Mouse (Mus musculus): Measurements from ENCODE around the gene Cops9. TPM values are rescaled to one million over a fixed set of nuclear protein-coding genes. Genes with fewer than 3 reads are reported as not detected.

Gene Cops9
- polyA plus RNA-seq, 1 experiment: 258 TPM

DNA sequence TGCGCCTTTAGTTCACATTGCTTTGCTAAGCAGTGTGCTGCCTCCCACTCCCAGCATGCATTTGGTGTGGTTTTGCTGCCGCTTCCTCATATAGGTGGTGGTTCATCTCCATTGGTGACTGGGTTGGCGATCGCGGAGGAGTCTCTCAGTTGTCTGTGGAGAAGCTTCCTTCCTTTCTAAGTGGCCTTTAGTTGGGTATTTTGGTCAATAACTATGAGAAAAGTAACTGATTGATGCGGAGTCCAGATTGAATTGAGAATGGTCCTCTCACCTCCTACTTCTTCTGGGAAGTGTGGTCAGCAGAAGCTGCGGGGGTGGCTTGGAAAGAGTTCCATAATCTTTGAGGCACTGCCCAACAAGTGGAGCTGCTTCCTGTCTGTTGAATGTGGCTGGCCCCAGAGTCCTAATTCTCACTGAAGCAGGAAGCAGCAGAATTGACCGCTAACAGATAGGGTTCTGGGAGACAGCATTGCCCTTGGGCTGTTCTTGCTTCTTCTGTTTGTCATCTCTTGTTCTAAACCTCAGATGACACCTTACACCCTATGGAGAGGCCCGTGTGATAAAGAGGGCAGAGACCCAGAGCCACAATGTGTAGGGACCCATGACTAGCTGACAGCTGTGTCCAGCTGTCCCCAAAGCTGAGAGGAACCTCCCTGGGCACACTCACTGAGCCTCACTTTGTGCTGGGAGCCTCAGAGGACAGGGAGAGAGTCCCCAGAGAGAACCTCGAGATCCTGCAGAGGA is 34.3 kb upstream of the Cops9 start:
- Histone ChIP-seq H3K27ac (ENCODE audit: control insufficient read depth, insufficient read depth, low read depth, low read length) (no peak overlapping the region), H3K27me3 (ENCODE audit: control insufficient read depth, insufficient read depth, low read length) (no peaks in the 10 kb centered on the region), H3K4me1 (ENCODE audit: control insufficient read depth, insufficient read depth, low read length) (no peaks in the 10 kb centered on the region), H3K4me3 (ENCODE audit: control insufficient read depth, low read depth, low read length) (no peak overlapping the region), H3K36me3 (ENCODE audit: control insufficient read depth, insufficient read depth, low read length) (no peaks in the 10 kb centered on the region)
- no peak for TF ChIP-seq POLR2A (IDR thresholded peaks at IDR 0.05; ENCODE audit: control insufficient read depth, low read depth, low read length)
- TF ChIP-seq CTCF (IDR thresholded peaks at IDR 0.05; ENCODE audit: control insufficient read depth, insufficient read depth, insufficient replicate concordance, low read depth, low read length): no peak

DNA sequence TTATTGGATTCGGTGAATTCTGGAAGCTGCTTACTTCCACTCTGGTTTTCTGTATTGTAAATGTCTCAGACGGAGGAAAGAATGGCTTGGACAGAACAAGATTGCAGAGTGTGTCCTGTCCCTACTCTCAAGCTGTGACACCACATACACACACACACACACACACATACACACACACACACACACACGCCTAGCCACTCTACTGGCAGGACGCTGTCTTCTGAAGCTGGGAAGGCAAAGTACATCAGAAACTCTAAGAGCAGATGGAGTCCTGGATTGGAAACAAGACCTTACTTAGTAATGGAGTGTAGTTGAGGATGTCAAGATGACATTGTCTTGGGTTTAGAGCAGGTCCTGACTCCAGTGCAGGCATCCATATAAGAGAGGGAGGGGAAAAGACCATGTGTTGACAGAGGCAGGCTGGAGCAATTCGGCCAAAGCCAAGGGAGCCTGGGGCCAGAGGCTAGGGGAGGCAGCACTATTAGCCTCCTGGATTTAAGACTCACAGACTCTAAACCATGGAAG is 31.5 kb upstream of the Cops9 start:
- TF ChIP-seq CTCF (IDR thresholded peaks at IDR 0.05; ENCODE audit: control insufficient read depth, insufficient read depth, insufficient replicate concordance, low read depth, low read length) (no peak), POLR2A (IDR thresholded peaks at IDR 0.05; ENCODE audit: control insufficient read depth, low read depth, low read length) (no peak)
- no peak overlapping the region for H3K4me3 ChIP-seq (ENCODE audit: control insufficient read depth, low read depth, low read length)
- H3K27me3 ChIP-seq (ENCODE audit: control insufficient read depth, insufficient read depth, low read length): no peaks in the 10 kb centered on the region
- no peaks in the 10 kb centered on the region for H3K36me3 ChIP-seq (ENCODE audit: control insufficient read depth, insufficient read depth, low read length)
- no peak overlapping the region for H3K27ac ChIP-seq (ENCODE audit: control insufficient read depth, insufficient read depth, low read depth, low read length)
- no peaks in the 10 kb centered on the region for H3K4me1 ChIP-seq (ENCODE audit: control insufficient read depth, insufficient read depth, low read length)

GRCm38 (mm10) chr1:92671326-92671725 is 29.5 kb upstream of the Cops9 start:
- TF ChIP-seq CTCF (IDR thresholded peaks at IDR 0.05; ENCODE audit: control insufficient read depth, insufficient read depth, insufficient replicate concordance, low read depth, low read length) (no peak), POLR2A (IDR thresholded peaks at IDR 0.05; ENCODE audit: control insufficient read depth, low read depth, low read length) (no peak)
- Histone ChIP-seq H3K27ac (ENCODE audit: control insufficient read depth, insufficient read depth, low read depth, low read length) (no peak overlapping the region), H3K4me3 (ENCODE audit: control insufficient read depth, low read depth, low read length) (no peak overlapping the region), H3K27me3 (ENCODE audit: control insufficient read depth, insufficient read depth, low read length) (no peaks in the 10 kb centered on the region), H3K4me1 (ENCODE audit: control insufficient read depth, insufficient read depth, low read length) (no peaks in the 10 kb centered on the region; the same call in 1 of the 2 replicates), H3K36me3 (ENCODE audit: control insufficient read depth, insufficient read depth, low read length) (no peaks in the 10 kb centered on the region)

DNA sequence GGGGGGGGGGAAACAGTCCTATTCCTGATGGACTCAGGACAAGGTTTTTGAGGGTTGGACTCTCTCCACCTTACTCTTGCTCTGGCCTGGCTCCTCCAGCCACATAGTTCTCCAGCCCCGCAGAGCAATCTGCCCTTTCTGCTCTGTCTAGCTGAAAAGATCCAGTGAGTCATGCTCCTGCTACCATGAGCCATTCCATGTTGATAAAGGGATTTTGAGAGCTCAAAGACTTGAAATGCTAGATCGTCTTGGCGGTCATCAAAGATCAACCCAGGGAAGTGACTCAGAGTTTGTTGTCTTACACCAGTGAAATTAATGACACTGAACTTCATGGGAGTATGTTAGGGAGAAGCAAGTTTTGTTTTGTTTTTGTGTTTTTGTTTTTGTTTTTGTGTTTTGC is 27.6 kb upstream of the Cops9 start:
- Histone ChIP-seq H3K27me3 (ENCODE audit: control insufficient read depth, insufficient read depth, low read length) (no peaks in the 10 kb centered on the region), H3K4me1 (ENCODE audit: control insufficient read depth, insufficient read depth, low read length) (no peaks in the 10 kb centered on the region; the same call in 1 of the 2 replicates), H3K36me3 (ENCODE audit: control insufficient read depth, insufficient read depth, low read length) (no peaks in the 10 kb centered on the region), H3K4me3 (ENCODE audit: control insufficient read depth, low read depth, low read length) (no peak overlapping the region), H3K27ac (ENCODE audit: control insufficient read depth, insufficient read depth, low read depth, low read length) (no peak overlapping the region)
- TF ChIP-seq CTCF (IDR thresholded peaks at IDR 0.05; ENCODE audit: control insufficient read depth, insufficient read depth, insufficient replicate concordance, low read depth, low read length) (no peak), POLR2A (IDR thresholded peaks at IDR 0.05; ENCODE audit: control insufficient read depth, low read depth, low read length) (no peak)

- Histone ChIP-seq H3K27ac (ENCODE audit: control insufficient read depth, insufficient read depth, low read depth, low read length) (no peak overlapping the region), H3K27me3 (ENCODE audit: control insufficient read depth, insufficient read depth, low read length) (no peaks in the 10 kb centered on the region), H3K4me1 (ENCODE audit: control insufficient read depth, insufficient read depth, low read length) (no peaks in the 10 kb centered on the region; the same call in 1 of the 2 replicates), H3K4me3 (ENCODE audit: control insufficient read depth, low read depth, low read length) (no peak overlapping the region), H3K36me3 (ENCODE audit: control insufficient read depth, insufficient read depth, low read length) (no peaks in the 10 kb centered on the region)
- TF ChIP-seq POLR2A (IDR thresholded peaks at IDR 0.05; ENCODE audit: control insufficient read depth, low read depth, low read length): no peak
- no peak for TF ChIP-seq CTCF (IDR thresholded peaks at IDR 0.05; ENCODE audit: control insufficient read depth, insufficient read depth, insufficient replicate concordance, low read depth, low read length)
Observed at GRCm38 (mm10) chr1:92667106-92667505, 25.3 kb upstream of the Cops9 start.

- Histone ChIP-seq H3K27me3 (ENCODE audit: control insufficient read depth, insufficient read depth, low read length) (no peaks in the 10 kb centered on the region), H3K4me1 (ENCODE audit: control insufficient read depth, insufficient read depth, low read length) (no peaks in the 10 kb centered on the region), H3K36me3 (ENCODE audit: control insufficient read depth, insufficient read depth, low read length) (no peaks in the 10 kb centered on the region), H3K4me3 (ENCODE audit: control insufficient read depth, low read depth, low read length) (no peak overlapping the region), H3K27ac (ENCODE audit: control insufficient read depth, insufficient read depth, low read depth, low read length) (no peak overlapping the region)
- TF ChIP-seq CTCF (IDR thresholded peaks at IDR 0.05; ENCODE audit: control insufficient read depth, insufficient read depth, insufficient replicate concordance, low read depth, low read length) (no peak), POLR2A (IDR thresholded peaks at IDR 0.05; ENCODE audit: control insufficient read depth, low read depth, low read length) (no peak)
Observed at GRCm38 (mm10) chr1:92659392-92659791, 17.6 kb upstream of the Cops9 start.

GRCm38 (mm10) chr1:92657025-92657820 is 15.4 kb upstream of the Cops9 start:
- H3K4me3 ChIP-seq (ENCODE audit: control insufficient read depth, low read depth, low read length): no peak overlapping the region
- H3K4me1 ChIP-seq (ENCODE audit: control insufficient read depth, insufficient read depth, low read length): no peaks in the 10 kb centered on the region
- TF ChIP-seq POLR2A (IDR thresholded peaks at IDR 0.05; ENCODE audit: control insufficient read depth, low read depth, low read length) (no peak), CTCF (IDR thresholded peaks at IDR 0.05; ENCODE audit: control insufficient read depth, insufficient read depth, insufficient replicate concordance, low read depth, low read length) (no peak)
- no peaks in the 10 kb centered on the region for H3K36me3 ChIP-seq (ENCODE audit: control insufficient read depth, insufficient read depth, low read length)
- no peaks in the 10 kb centered on the region for H3K27me3 ChIP-seq (ENCODE audit: control insufficient read depth, insufficient read depth, low read length)
- H3K27ac ChIP-seq (ENCODE audit: control insufficient read depth, insufficient read depth, low read depth, low read length): no peak overlapping the region
